Mouse (Mus musculus): ENCODE results near the gene Snx29.

The Snx29 gene

DNA sequence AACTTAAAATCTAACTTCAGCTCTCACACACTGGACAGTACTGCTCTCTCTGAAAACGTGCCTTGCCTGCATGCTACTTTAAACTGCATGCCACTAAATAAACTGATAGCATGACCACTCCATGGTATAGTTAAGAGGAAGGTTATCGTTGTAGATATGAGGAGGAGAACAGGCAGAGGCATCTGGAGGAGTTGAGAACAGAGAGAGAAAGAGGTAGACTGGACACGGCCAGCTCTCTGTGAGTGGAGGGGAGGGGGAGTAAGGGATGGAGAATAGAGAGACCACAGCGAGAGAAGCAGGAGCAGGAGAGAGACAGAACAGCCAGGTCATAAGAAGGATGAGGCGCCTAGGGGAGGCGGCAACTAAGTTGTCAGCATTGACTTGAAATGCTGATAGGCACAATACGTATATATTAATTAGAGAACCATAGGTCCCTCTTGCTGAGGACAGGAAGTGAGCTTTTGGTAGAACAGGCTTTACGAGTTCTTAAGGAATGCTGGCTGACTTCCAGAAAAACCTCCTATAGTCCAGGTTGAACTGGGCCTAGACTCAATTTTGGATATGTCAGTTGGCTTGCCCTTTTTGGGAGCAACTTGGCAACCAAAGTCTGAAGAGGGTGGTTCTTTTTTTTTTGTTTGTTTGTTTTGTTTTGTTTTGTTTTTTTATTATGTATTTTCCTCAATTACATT lies 85.4 kb downstream of the Snx29 start:
- peak; percentile 22 for DNase-seq (ENCODE audit: low read depth, low spot score)

DNA sequence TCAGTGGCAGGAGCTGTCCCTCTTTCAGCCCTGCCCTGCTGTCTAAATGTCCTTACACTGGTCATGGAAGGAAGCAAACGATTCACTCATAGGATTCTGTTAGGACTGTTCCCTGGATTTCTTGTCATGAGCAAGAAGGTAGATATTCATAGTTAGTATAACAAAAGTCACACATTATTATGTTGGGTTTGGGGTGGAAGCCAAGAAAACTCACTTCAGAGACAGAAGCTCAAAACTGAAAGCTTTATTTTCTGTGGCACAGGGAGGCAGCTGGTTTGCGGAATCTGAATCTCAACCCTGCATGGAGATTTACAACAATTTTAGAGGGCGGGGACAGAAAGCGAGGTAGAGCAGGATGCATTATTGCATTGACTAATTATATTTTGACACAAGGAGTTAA lies 86.0 kb downstream of the Snx29 start:
- DNase-seq (ENCODE audit: low read depth, low spot score): no peak

DNA sequence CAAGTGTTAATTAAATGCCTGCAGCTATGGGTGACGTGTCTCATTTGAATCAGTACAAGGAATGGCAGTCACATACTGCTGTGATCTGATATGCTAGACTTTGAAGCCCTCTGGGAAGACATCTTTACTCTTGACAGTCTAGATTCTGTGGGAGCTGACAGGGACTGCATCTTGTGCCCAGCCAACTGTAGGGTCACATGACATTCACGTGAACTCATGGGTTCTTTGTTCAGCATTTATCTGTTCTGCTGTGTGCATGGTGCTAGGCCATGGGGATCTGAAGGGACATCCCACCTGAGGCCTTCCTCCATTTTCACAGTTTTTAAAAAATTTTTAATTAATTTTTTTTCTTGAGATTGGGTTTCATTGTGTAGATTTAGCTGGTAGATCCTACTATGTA lies 91.9 kb downstream of the Snx29 start:
- DNase-seq (ENCODE audit: low read depth, low spot score): no peak

DNA sequence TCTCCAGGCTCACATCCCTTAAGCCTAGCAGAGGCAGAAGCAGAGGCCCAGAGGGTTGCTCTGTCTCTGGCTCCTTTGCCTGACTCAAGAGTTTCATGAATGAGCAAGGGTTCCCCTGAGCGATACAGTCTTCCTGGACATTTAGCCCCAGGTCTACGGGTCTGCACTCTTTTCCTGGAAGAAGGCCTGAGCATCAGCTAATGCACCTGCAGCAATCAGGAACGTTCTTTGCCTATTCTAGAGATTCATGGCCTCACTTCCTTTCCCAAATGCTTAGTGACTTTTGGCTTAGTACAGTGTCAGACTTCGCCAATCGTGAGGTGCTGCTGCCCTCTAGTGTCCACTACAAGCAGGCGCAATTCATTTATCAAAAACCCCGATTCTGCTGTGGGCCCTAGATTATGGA lies 95.5 kb downstream of the Snx29 start:
- DNase-seq (ENCODE audit: low read depth, low spot score): peak; percentile 60

DNA sequence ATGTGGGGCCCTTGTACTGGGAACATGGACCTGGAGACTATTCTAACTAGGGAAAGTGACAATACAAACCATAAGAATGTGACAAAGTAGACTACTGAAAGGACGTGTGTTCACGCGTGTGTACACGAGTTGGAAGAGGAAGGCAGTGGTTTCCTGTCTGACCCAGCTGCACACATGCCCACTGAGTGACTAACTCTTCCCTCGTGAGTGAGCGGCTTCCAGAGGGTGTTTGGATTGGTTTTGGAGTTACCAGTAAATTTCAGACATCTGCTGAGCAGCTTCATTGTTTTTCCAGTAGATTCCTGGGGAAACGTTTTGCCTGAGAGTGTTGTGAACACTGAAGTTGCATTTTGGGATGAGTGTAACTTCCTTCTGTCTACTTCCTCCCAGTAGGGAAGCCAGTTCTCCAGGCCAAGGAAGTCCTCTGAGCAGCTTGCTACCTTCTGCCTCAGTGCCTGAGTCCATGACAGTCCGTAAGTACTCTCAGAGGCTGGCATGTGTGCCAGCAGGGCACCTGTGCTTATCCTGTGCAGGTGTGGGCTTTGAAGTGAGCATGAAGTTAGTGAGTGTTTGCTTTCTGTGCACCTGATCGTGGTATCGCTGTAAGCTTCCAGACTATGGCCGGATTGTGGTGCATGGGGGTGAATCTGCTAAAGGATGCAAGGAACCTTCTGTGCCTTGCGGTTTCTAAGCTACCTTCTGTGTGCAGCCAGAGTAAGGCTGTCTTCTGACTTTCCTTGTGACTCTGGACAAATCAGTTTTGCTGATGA lies 97.8 kb downstream of the Snx29 start:
- no peak for DNase-seq (ENCODE audit: low read depth, low spot score)

DNA sequence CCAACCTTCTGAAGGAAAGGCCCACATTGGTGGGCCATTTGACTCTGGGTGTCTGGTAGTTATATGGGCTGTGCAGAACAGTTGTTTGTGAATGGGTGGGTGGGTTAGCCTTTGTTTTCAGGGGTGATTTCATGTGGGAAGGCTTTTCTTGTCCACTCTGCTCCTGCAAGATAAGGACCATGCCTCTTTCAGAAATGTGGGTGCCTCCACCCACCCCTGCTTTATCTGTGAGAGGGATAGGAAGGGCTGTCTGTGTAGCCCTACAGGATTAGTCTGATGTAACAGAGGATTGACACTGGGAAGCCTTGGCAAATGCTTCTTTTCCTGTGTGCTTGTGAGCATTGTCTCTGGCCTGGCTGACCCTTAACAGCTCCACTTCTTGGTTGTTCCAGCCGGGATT lies 99.5 kb downstream of the Snx29 start:
- no peak for DNase-seq (ENCODE audit: low read depth, low spot score)

DNA sequence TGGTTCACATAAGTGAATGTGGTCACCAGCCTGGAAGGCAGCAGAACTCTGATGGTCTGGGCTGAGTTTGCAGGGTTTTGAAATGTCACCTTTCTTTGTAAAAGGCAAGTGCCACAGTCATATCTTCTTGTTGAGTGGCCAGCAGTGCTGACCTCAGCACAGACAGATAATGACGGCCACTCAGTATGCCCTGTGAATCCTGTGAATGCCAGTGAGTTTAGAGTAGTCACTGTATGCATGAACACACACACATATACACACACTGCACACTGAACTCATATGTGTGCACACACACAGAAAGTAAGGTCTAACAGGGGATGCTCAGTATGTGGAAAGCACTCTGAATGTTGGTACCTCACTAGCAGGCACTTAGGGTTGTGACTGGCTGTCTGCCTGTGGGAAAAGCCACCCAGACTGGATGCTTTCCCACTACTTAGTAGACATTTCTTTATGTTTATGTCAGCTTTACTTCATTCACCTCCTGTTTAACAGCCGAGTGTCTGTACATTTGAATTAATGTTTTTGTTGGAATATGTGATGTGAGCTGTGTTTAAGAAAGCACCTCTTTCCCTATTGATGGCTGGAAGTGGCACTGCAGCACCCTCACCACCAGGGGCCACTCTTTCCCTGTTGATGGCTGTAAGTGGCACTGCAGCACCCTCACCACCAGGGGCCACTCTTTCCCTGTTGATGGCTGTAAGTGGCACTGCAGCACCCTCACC lies 100.3 kb downstream of the Snx29 start:
- DNase-seq (ENCODE audit: low read depth, low spot score): no peak

DNA sequence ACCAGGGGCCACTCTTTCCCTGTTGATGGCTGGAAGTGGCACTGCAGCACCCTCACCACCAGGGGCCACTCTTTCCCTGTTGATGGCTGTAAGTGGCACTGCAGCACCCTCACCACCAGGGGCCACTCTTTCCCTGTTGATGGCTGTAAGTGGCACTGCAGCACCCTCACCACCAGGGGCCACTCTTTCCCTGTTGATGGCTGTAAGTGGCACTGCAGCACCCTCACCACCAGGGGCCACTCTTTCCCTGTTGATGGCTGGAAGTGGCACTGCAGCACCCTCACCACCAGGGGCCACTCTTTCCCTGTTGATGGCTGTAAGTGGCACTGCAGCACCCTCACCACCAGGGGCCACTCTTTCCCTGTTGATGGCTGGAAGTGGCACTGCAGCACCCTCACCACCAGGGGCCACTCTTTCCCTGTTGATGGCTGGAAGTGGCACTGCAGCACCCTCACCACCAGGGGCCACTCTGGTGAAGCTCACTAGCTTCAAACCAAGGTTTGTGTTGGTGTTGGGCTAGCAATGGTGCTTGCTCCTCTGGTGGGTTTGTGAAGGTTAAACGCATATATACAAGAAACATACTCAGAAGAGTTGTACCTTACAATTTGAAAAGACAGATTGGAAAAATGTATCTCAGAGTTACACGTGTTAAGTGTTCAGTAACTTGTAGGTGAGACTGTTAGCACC lies 101.0 kb downstream of the Snx29 start:
- DNase-seq (ENCODE audit: low read depth, low spot score): peak; percentile 27

DNA sequence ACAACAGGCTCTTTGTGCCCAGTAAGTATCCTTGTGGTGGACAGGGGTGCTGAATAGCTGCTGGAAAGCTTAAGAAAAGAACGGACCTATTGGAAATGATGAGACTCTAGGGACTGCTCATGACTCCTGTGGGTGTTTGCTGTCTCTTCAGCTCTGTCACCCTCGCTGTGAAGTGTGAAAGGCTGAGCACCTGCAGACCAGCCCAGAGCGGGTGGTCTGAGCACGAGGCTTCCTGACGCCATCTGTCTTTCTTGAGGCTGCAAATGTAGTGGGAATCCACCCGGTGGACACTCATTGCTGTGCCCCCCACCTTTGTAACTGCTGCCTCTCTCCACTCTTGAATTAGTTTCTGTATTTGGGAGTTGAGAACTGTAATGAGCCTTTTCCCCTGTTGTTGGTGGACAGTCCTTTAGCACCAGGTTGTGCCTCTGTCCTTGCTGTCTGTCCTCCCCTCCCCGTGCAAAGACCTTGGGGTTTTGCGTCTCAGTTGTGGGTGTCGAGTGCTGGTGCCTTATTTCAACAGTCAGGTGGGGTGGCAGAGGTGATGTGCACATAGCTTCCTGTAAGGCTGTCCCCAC lies 101.9 kb downstream of the Snx29 start:
- no peak for DNase-seq (ENCODE audit: low read depth, low spot score)

DNA sequence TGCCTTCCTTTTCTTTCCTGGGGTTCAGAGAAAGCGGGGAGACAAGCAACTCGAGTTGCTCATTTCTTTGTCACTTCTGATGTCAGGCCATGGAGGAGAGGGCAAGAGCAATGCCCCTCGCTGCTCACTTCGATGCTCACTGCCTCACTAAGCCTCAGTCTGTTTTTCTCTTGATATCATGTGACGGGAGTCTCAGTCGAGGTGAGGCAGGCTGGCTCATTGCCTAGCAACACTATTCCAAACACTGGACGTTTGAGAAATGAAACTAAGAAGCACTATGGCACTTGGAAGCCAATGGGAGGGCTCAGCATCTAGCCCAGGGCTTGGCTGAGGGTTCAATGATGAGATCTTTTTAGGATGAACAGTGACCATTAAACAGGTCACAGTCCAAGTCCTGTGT lies 102.6 kb downstream of the Snx29 start:
- DNase-seq (ENCODE audit: low read depth, low spot score): no peak

DNA sequence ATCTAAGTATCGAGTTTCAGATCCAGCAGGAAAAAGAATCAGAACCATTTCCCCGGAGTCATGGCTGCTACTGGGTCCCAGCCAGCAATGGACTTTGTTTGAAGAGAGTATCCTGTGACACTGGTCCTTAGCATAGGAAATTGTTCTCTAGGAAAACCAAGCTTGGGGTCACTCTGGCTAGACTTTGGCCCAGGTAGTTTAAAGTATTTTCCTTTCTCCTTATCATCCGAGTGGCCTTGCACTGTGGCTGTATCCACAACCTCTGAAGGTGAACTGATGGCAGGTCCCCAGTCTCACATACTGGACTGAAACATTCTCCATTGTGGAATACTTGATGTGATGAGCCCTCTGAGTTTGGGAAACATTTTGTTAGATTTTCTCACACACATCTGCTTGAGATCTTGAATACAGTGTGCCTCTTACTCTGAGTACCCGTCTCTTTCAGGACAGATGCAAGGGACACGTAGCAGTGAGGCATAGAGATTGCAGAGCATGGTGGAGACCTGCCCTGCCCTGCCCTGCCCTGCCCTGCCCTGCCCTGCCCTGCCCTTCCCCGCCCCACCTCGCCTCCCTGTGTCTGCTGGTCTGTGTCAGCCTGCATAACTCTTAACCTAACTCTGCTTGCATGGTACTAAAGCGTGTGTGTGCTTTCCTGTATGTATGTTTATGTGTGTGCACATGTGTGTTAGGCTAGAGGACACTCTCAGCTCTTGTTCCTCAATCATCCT lies 104.3 kb downstream of the Snx29 start:
- DNase-seq (ENCODE audit: low read depth, low spot score): no peak

DNA sequence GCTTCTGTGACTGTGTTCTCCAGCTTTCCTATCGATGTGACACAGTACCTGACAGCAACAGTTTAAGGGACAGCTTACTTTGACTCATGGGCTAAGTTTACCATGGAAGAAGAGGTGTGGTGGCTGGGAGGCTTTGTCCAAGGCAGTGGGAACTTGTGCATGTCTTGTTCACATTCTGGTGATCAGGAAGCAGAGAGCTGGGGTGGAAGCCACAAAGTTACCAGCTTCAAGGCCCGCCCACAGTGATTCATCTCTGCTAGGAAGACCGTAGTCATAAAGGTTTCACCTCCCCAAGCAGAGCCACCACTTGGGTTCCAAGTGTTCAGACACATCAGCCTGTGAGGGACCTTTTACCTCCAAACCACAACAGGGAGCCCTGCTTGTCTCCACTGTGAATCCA lies 107.1 kb downstream of the Snx29 start:
- DNase-seq (ENCODE audit: low read depth, low spot score): no peak

DNA sequence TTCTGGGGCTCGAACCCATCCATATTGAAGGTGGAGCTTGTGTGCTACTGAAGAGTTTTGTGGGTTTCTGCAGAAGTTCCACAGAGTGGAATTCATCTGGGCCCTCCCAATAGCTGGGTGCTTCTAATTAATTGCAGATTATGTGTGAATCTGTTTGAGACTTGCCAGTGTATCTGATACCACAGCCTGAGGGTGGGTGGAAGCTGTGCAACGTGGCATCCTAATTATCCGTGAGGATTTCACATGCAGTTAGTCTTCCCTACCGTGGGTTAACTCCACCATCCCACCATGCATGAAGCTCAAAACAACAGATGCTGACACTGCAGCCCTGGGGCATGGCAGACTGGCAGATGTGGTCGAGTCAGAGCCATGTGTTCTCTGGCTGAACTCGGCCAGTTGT lies 107.8 kb downstream of the Snx29 start:
- no peak for DNase-seq (ENCODE audit: low read depth, low spot score)

DNA sequence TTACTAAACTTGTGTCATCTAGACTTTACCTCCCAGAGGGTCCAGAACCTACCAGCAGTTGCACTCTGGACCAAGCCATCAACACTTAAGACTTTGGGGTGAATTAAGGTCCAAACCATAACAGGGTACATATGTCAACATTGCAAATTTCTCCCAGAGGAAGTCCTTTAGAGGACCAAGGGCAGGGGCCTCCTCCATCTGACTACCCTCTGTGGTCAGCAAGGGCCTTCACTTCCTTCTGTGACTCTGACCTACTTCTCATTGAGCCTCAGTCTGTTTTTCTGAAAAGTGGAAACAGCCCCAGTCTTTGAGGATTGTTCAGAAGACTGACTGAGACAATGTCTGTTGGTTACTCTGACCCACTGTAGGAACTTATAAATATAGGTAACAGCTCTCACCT lies 111.1 kb downstream of the Snx29 start:
- DNase-seq (ENCODE audit: low read depth, low spot score): no peak

DNA sequence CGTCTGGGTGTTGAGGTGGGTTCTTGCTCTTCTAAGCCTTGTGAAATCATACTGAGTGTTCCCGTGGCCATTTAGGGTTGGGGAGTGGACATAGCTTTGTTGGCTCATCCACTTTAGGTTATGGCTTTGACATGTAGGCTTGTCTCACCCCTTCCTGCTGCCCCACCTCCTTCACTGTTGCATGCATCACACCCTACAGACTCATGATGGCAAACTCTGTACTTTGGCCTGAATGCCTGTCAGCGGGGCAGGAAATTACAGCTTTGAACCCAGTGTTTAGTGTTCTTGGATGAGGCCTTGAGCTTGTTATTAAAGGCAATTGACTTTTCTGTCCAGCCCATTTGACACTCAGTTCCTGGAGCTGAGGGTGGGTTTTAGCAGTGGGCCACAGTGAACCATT lies 114.9 kb downstream of the Snx29 start:
- DNase-seq (ENCODE audit: low read depth, low spot score): no peak

DNA sequence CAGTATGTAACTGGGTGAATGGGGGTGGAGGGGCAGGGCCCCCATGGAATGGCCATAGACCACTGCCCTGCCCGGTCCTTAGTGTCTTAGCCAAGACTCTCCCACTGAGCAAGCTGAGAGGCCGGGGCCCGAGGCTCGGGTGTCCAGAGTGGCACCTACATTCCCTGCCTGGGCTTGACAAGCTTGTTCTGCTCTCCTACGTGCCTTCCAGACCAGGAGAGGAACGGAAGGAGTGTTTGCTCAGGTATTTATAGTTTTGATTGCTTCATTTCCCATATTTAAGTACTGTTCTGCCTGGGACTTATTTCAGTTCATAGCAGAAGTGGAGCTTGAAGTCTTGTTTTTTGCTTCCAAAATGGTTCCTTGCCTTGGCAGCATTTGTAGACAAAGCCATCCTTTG lies 116.7 kb downstream of the Snx29 start:
- no peak for DNase-seq (ENCODE audit: low read depth, low spot score)

DNA sequence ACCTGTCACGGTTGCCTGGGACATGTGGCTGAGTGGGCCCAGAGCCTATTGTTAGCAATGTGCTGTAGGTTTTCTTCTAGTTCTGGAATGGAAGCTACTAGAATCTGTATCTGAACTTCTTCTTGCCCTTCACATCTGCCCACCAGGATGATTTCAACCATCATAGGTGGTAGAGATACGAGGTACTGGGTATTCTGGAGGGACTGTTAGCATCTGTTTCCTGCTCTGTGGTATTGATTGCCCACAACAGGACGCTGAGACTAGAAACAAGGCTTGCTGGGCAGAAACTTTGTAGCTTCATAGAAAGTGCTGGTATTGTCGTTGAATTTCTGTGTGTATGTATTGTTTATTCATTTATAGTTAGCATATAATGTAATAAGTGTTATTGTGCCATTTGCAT lies 118.9 kb downstream of the Snx29 start:
- no peak for DNase-seq (ENCODE audit: low read depth, low spot score)

DNA sequence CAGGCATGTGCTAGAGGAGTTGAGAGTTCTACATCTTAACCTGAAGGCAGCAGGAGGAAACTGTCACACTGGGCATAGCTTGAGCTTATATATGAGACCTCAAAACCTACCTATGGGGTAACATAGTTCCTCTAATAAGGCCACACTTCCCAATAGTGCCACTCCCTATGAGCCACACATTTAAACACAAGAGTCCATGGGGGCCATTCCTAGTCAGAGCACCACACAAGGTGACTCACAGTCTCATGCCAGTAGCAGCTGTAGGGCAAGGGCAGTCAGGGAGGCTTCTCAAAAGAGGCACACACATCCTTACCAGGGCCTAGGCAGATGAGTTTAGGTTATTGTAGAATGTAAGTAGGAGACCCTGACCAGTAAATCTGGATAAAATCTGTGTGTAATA lies 119.8 kb downstream of the Snx29 start:
- DNase-seq (ENCODE audit: low read depth, low spot score): no peak

DNA sequence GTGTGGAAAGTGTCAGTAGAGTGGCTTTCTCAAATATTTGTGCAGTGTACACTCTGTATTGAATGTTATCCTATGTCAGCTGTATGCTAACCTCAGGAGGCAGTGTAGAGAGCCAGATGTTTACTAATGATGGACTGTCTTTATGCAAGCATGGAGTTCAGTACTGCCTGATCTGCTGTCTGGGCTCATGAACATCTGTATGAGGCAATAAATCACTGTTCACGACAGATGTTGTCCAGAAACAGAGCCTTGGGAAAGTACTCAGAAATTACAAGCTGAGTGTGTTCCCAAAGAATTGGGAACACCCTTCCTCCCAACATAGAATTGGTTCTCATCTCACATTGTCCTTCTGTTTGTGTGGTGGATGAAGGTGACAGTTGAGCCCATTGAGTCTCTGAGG lies 121.9 kb downstream of the Snx29 start:
- no peak for DNase-seq (ENCODE audit: low read depth, low spot score)

DNA sequence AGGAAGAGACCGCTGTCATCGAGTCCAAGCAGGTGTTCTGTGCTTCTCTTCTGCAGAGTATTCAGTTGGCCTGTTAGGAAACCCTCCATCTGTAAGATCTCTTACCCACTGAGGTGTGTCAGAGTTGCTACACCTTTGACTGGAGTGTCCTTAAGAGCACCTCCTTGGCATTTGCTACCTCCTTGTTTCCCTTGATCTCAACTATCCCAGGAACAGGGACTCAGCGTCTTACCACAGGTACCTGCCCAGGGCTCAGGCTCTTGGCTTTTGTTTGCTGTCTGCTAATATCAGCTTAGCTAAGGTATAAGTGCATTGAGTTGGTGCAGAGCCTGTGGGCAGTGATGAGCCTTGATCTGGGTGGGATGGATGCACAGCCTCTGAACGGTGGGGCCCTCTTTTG lies 124.3 kb downstream of the Snx29 start:
- no peak for DNase-seq (ENCODE audit: low read depth, low spot score)

DNA sequence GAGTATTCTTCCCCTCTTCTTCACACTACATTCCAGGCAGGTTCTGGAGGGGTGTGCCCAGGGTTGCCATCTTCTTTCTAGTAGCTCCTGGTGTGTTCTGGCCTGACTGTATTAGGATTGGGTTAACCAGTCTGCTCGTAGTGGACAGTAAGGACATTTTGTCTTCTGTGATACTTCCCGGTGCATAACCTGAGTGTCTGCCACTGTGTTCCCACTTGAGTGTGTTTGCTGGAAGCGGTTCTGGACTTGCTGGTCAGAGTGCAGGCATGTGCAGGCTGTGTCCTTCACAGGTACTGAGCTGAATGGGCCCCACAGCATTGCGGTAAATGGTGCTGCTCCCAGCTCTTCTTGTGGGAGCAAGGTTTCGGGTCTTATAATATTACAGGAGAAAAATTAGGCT lies 125.2 kb downstream of the Snx29 start:
- no peak for DNase-seq (ENCODE audit: low read depth, low spot score)

Measured in R1 (cell line).